Mouse (Mus musculus) C2C12 (cell line): Measurements from ENCODE around the gene 4930404N11Rik. TPM values are rescaled to one million over a fixed set of nuclear protein-coding genes. Genes with fewer than 3 reads are reported as not detected.

Source experiments
- H3K27me3 ChIP-seq: one replicate; pipeline ENCODE4 v1.6.1; 2011; ENCODE audit not compliant: control insufficient read depth, insufficient read depth, insufficient read length
- H3K36me3 ChIP-seq: one replicate; pipeline ENCODE4 v1.6.1; 2011; ENCODE audit not compliant: control insufficient read depth, insufficient read depth
- H3K4me3 ChIP-seq: one replicate; pipeline ENCODE4 v1.5.1; 2011; ENCODE audit warnings: mild to moderate bottlenecking, control low read depth; ENCODE audit not compliant: poor library complexity, insufficient read depth, severe bottlenecking
- H3K79me2 ChIP-seq: one replicate; pipeline ENCODE4 v1.6.1; 2011; ENCODE audit not compliant: control insufficient read depth, insufficient read depth
- H3K79me3 ChIP-seq: one replicate; pipeline ENCODE4 v1.6.1; 2011; ENCODE audit warnings: low read depth, control low read depth
- H3ac ChIP-seq: one replicate; pipeline ENCODE3; 2011; ENCODE audit warnings: low read depth; ENCODE audit not compliant: control insufficient read depth, insufficient read length
- CEBPB ChIP-seq: IDR thresholded peaks from one replicate; pipeline ENCODE4 v1.6.1; 2011; ENCODE audit warnings: low read depth, mild to moderate bottlenecking, control low read depth, moderate library complexity
- CTCF ChIP-seq: IDR thresholded peaks from one replicate; pipeline ENCODE4 v1.5.1; 2011; ENCODE audit not compliant: control insufficient read depth, insufficient read depth, insufficient read length
- FOSL1 ChIP-seq: IDR thresholded peaks from one replicate; pipeline ENCODE4 v1.8.0; 2011; ENCODE audit warnings: mild to moderate bottlenecking, low read length; ENCODE audit not compliant: poor library complexity, insufficient read depth, severe bottlenecking
- MAX ChIP-seq: IDR thresholded peaks from one replicate; pipeline ENCODE4 v1.6.1; 2011; ENCODE audit warnings: mild to moderate bottlenecking, control low read depth
- MYOD1 ChIP-seq: IDR thresholded peaks from one replicate; pipeline ENCODE4 v1.6.1; 2011; ENCODE audit warnings: low read depth; ENCODE audit not compliant: control insufficient read depth, insufficient read length
- MYOG ChIP-seq: IDR thresholded peaks from one replicate; pipeline ENCODE4 v1.6.1; 2011; ENCODE audit not compliant: control insufficient read depth, insufficient read length; ENCODE audit errors: extremely low read depth
- USF1 ChIP-seq: IDR thresholded peaks from one replicate; pipeline ENCODE4 v1.6.1; 2011; ENCODE audit warnings: low read depth, mild to moderate bottlenecking, control low read depth, moderate library complexity
- long read RNA-seq, 2 experiments: library from polyadenylated mRNA; unstranded; transcript quantifications; one replicate each; pipeline ENCODE4 v2.0.0; 2019 to 2020
- polyA plus RNA-seq: library from polyadenylated mRNA; unstranded; fragments of >200 nt; fragmentation: generic; extraction: Trizol; gene quantifications from one replicate; pipeline ENCODE4 v1.2.1, GENCODE M21; 2012; ENCODE audit warnings: missing spikeins

4930404N11Rik gene
- polyA plus RNA-seq = 0.51 TPM
- long read RNA-seq, experiment 1, partial matches to known transcripts = 0 of 1 reads
- long read RNA-seq, experiment 1, other reads (novel, unspliced or antisense) = 1 of 1 reads
- long read RNA-seq, experiment 2, partial matches to known transcripts = 0 of 1 reads
- long read RNA-seq, experiment 2, other reads (novel, unspliced or antisense) = 1 of 1 reads

DNA sequence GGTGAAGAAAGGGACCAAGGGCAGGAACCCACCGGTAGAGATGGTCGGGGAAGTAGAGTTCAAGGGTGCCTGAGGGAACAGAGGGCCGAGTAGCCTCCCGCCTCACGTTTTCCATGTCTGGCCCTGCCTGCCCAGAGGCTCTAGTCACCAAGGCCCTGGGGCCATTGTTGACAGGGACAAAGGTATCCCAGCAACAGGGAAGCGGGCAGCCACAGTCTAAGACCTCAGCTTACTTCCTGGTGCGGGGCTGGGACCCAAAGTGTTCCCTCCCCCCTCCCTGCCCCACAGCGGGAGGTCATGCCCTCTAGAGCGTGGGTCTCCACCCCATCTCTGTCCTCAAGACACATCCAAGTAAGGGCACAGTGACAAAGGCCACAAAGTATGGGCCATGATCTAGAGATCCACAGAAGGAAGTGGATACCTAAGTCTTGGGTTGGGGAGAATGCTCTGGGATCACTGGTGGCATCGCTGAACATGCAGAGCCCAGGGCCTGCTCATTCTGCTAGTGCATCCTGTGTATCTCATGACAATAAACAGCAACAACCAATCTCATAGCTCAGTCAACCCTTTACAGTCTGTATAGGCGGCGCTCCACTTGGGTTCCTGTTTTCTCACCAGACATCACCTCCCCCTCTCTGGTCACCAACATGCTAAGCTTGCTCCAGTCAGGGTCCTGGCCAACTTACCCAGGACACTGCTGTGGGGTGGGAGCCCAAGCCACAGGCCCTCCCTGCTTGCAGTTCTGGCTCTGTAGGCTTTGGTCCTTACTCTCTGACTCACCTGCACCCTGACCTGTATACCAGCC, at the start of gene 4930404N11Rik:
Gene 4930404N11Rik, minus strand, starts transcription at position 145 of the 805 bp plus-strand sequence.
- Histone ChIP-seq H3K4me3 (no peak within 1 kb of the TSS), H3K36me3 (peaks cover 50% of the 10 kb centered on the region), H3ac (no peak within 1 kb of the TSS), H3K79me2 (no peaks in the 10 kb centered on the region), H3K79me3 (no peaks in the 10 kb centered on the region), H3K27me3 (no peaks in the 10 kb centered on the region)
- TF ChIP-seq MAX (no peak), CTCF (no peak), FOSL1 (no peak), CEBPB (no peak), MYOG (no peak), USF1 (no peak)

DNA sequence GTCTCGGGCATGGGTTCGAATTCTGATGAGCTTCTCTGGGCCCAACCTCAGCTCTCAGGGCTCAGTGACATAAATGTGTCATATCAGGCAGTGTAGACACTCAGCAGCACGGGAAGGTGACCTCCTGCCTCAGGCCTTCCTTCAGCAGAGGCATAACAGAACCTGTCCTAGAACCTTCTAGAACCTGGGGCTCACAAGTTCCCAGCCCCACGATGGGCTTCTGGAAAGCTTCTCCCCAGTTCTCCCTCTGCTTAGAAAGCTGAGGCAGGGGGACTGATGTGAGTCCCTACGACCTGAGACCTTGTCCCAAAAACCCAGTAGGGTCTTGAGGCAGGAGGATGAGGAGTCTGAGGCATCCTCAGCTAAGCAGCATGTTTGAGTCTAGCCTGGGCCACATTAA, 49.5 kb upstream of the 4930404N11Rik start:
- peaks cover 86% of the 10 kb centered on the region for H3K36me3 ChIP-seq
- no peaks in the 10 kb centered on the region for H3K27me3 ChIP-seq
- no peak overlapping the region for H3K4me3 ChIP-seq
- no peak overlapping the region for H3ac ChIP-seq
- peaks cover 77% of the 10 kb centered on the region for H3K79me3 ChIP-seq
- H3K79me2 ChIP-seq = peaks cover 100% of the 10 kb centered on the region
- TF ChIP-seq USF1 (no peak), MYOG (no peak), MAX (no peak), CTCF (no peak), FOSL1 (no peak), CEBPB (no peak), MYOD1 (no peak)

GRCm38 (mm10) chr10:81414682-81415081, 49.1 kb upstream of the 4930404N11Rik start:
- peaks cover 76% of the 10 kb centered on the region for H3K79me3 ChIP-seq
- TF ChIP-seq MYOD1 = no peak
- no peak for TF ChIP-seq FOSL1
- TF ChIP-seq USF1 = no peak
- TF ChIP-seq MAX = no peak
- no peak for TF ChIP-seq MYOG
- TF ChIP-seq CEBPB = no peak
- peaks cover 86% of the 10 kb centered on the region for H3K36me3 ChIP-seq
- peaks cover 100% of the 10 kb centered on the region for H3K79me2 ChIP-seq
- H3ac ChIP-seq = no peak overlapping the region
- H3K4me3 ChIP-seq = no peak overlapping the region
- H3K27me3 ChIP-seq = no peaks in the 10 kb centered on the region

DNA sequence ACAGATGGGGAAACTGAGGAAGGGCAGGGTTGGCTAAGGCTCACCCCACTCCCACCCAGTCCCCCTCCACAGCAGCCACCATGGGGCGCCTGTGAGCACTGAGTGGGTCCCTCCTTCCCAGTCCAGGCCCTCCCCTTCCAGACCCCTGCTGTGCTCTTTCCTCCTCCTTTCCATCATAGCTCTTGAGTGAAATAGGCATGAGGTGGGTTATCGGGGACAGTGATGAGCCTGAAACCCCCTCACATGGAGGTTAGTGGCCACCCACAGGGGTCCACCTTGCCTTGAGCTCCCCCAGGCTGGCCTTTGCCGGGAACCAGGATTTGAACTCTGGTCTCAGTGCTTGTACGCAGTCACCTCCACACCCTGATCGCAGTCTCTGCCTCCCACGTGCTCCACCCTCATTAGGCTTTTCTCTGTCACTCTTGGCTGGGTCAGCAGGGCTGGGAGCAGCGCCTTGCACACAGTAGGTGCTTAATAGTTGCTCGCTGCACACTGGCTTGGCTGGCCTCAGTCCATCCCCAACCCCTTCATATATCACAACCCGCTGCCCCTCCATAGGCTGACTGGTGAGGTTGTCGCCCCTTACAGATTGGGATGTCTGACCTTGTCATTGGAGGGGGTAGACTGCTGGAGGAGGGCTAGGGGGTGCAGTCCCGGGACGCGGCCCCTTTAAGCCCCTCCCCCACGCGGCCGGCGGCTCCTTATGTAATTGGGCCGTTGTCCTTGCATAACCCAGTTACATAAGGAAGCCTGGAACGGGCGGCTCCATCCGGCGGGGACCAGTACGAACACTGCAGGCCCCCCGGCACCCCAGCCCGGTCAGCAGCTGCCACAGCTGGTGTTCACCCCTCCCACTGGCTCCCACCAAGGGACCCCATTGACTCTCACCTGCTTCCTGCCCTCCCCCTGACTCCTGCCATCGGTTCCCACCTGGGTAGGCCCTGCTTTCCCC, 48.0 kb upstream of the 4930404N11Rik start:
- Histone ChIP-seq H3ac (no peak overlapping the region), H3K79me3 (peaks cover 65% of the 10 kb centered on the region), H3K36me3 (peaks cover 80% of the 10 kb centered on the region), H3K79me2 (peaks cover 93% of the 10 kb centered on the region), H3K4me3 (no peak overlapping the region), H3K27me3 (no peaks in the 10 kb centered on the region)
- TF ChIP-seq MYOD1 (no peak), USF1 (no peak), CEBPB (no peak), FOSL1 (no peak), MAX (no peak), MYOG (no peak)

- Histone ChIP-seq H3K36me3 (peaks cover 81% of the 10 kb centered on the region), H3ac (no peak overlapping the region), H3K27me3 (no peaks in the 10 kb centered on the region), H3K4me3 (no peak overlapping the region), H3K79me2 (peaks cover 85% of the 10 kb centered on the region), H3K79me3 (peaks cover 58% of the 10 kb centered on the region)
- TF ChIP-seq MAX (no peak), CEBPB (no peak), MYOD1 (no peak), MYOG (no peak), CTCF (no peak), FOSL1 (no peak), USF1 (no peak)
Observed at GRCm38 (mm10) chr10:81412586-81413309, 47.1 kb upstream of the 4930404N11Rik start.
